Mouse (Mus musculus) left cerebral cortex, postnatal 4 days (tissue): ENCODE data around the gene Rpl39l. TPM values are rescaled to one million over a fixed set of nuclear protein-coding genes. Genes with fewer than 3 reads are reported as not detected.
"Not testable (repeated sequence)": the region's sequence is repeated elsewhere in the genome, so short reads cannot be mapped to it uniquely, and the experiment has no call there.

Experiments
- DNase-seq: peaks from one replicate; pipeline ENCODE4 v3.0.0-alpha.2; 2022
- intact Hi-C: fragments of 180-260 bp; cut with DNase I; formaldehyde crosslinking; loops from one replicate; pipeline ENCODE4 v1.15.1; 2025
- total RNA-seq, 2 experiments: library from RNA; stranded (reverse); gene quantifications; 2 replicates each; pipeline ENCODE4 v1.2.3; 2021

Gene Rpl39l
- not detected for total RNA-seq

DNA sequence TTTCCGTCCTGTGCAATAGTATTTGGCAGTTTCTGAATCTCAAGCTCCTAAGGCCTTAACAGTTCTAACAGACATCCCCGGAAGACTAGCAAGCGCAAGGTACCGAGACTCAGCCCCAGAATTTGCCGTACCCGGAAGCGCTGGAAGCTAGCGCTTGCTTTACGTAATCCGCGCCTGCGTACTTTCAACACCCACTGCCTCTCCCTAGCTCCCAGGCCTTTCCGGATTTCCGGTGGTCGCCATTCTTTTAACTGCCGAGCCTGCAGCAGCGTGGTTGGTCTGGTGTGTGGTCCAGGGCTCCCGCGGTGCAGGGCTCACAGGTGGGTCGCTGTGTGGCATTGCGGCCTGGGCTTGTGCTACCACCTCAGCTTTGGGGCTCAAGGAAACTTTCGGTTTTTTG lies at the start of gene Rpl39l:
Gene Rpl39l (plus strand): TSS at position 222 of the 400 bp plus-strand sequence.
- intact Hi-C loops = no loop called here

DNA sequence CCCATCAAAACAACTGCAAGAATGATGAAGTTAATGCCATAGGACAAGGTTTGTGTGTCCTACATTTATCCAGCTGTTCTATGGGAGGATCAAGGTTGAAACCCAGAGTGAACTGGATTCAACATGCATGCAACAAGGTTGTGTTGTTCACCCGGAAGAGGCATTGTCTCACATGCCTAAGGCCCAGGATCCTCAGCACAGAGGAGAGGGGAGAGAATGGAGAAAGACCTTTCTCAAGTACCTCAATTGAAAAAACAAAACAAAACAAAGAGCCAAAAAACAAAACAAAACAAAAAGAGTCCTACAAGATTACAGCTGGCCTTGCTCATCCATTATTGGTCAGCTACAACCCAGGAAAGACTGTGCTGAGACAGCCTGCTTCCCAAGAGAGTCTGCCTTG lies 42.4 kb upstream of the Rpl39l start:
- intact Hi-C loops = no loop called here
- no peak for DNase-seq

More for the DNA sequence above, at the start of gene Rpl39l:
- no peak for DNase-seq

DNA sequence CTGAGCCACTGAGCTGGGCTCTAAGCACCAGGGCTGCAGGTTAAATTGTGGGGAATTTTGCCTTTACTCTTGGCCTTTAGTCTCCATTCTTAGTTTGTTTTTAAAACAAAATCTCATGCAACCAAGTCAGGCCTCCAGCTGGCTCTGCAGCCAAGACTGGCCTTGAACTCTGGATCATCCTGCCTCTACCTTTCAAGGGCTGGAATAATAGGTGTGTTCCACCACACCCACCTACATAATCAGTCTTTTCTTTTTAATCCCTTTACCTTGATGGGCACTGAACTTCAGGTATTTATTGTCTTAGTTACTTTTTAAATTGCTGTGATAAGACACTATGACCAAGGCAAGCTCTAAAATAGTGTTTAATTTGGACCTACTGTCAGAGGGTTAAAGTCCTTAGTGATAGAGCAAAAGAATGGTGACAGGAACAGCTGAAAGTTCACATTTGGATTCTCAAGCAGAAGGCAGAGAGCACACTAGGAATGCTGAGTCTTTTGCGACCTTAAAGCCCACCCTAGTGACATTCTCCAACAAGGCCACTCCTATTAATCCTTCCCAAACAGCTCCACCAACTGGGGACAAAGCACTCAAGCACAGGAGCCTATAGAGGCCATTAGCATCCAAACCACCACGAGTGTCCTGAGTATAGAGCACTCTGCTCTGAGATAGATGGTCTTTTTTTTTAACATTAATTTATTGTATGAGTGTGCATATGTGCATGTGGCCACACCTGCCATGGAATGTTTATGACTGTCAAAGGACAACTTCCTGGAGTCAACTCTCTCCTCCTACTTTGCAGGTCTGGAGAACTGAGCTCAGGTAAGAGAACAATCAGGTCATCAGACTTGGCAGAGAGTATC lies 40.7 kb upstream of the Rpl39l start:
- no peak for DNase-seq
- intact Hi-C loops = no loop called here

DNA sequence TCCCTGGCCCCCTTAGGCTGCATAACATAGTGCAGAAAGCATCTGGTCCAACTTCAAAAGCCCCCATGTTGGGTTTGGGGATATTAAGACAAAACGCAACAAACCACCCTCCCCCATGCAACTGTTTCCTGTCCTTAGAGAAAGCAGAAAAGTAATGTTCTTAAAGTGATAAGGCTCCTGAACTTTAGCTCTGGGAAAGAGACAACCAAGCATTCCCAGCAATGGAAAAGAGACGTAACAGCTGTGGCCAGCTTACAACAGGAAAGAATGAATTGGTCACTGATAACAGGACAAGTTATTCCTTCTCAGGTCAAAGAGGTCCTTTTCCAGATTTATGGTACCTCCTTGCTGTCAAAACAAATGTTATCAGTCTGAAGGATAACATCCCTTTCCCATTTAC lies 26.9 kb upstream of the Rpl39l start:
- intact Hi-C loops = no loop called here
- no peak for DNase-seq

DNA sequence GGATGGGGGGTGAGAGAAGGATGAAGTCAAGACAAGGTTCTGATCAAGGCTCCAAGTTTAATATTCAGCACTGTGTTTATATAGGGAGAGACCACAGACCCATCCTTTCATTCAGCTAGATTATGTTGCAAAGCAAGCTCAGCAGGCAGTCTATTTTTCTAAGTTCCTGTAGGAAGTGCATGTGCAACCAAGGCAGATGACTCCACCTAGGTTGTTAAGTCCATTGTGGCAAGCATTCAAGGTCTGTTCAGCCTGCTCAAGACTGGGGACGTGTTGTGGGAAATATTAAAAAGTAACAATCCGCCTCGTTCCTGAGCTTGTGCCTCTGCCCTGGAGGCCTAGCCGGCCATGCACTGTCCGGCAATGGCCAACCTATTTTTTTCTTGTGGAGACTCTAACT lies 22.6 kb upstream of the Rpl39l start:
- DNase-seq = no peak
- intact Hi-C loops = no loop called here

DNA sequence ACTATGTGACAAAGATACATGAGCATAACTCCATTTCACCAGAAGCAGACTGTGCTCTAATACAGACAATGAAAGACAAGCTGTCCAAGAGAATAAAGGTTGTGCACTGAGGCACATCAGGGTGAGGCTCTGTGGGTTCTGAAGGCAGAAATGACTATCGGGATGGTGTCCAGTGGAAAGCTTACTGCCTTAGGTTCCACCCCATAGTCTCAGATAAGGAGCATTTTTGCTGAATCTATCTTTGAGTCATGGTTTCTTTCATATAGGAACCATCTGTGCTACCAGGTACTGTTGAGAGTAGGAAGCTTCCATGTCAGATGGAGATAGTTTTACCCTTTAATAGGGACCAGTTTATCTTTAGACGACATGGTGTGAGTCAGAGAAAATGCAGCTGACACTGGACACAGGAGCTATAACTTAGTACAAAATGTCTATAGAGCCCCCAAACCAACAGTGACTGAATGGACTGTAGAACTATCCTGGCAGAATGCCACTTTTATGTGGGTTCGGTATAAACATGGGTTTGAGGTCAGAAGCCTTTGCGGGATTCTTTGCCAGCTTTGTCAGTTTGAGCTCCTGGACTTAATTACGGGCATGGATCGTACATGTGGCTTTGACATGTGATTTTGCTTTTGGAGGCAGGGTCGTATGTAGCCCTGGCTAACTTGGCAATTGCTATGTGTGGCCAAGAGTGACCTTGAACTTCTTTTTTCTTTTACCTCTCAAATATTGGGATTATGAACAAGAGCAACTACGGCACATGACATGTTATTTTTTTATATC lies 712 bp upstream of the Rpl39l start:
- DNase-seq = no peak
- intact Hi-C loops = no loop called here

DNA sequence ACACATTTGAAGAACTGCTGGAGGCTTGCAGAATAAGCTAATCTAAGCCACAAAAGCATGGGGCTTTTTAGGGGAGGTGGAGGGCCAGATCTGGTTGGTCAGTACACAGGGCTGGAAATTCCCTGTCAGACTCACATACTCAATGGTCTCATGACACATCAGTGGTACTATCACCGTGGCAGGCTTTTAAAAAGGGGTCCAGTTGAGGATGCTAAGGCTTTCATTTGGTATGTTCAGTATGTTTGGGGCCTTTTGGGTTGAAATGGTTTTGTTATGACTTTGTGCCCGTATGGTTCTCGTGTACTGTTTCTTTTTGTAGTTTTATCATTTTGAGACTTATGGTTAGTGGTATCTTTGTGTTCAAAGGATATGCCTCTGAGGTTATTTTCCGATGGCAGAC lies 1.2 kb downstream of the Rpl39l start:
- DNase-seq = no peak
- intact Hi-C loops = no loop called here

DNA sequence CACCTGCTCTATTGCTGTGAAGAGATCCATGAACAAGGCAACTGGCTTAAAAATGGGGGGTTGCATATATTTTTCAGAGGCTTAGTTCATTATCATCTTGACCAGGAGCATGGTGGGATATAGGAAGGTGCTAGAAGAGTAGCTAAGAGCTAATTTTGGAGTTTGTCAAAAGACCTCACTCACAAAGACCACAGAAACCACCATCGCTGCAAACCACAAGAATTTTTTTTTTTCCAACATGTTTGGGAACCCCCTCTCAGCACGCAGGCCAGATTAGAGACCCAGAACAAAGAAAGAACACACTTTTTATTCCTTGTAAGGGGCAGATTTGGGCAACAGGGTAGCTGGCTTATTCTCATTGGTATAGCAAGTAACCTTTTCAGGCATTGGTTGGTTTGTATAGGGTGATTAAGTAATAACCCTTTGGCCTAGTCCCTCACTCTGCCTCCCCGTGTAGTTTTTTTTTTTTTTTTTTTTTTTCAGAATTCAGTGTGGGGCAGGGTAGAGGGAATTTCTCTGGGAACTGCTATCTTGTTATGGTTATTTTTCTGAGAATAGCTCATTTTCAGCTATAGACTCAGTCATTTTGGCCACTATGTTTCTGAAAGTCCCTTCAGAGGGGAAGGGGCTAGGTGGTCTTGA lies 2.3 kb downstream of the Rpl39l start:
- no peak for DNase-seq
- intact Hi-C loops = no loop called here

DNA sequence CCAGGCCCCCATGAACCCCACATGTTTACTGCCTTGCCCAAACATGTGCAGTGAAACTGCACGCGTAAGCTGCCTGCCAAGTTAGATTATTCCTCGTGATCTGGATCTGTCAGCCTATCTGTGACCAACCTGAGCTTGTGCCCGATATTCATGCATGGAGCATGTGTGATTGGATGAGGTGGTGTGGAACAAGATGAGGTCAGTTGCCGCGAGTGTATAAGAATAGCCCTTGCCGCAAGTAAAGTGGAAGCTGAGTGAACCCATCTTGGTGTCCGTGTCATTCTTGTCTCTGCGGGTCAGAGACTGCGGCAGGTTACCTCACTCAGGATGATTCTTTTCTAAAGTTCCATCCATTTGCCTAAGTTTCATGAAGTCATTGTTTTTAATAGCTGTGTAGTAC lies 17.4 kb downstream of the Rpl39l start:
- DNase-seq, intact Hi-C loops: not testable (repeated sequence)

DNA sequence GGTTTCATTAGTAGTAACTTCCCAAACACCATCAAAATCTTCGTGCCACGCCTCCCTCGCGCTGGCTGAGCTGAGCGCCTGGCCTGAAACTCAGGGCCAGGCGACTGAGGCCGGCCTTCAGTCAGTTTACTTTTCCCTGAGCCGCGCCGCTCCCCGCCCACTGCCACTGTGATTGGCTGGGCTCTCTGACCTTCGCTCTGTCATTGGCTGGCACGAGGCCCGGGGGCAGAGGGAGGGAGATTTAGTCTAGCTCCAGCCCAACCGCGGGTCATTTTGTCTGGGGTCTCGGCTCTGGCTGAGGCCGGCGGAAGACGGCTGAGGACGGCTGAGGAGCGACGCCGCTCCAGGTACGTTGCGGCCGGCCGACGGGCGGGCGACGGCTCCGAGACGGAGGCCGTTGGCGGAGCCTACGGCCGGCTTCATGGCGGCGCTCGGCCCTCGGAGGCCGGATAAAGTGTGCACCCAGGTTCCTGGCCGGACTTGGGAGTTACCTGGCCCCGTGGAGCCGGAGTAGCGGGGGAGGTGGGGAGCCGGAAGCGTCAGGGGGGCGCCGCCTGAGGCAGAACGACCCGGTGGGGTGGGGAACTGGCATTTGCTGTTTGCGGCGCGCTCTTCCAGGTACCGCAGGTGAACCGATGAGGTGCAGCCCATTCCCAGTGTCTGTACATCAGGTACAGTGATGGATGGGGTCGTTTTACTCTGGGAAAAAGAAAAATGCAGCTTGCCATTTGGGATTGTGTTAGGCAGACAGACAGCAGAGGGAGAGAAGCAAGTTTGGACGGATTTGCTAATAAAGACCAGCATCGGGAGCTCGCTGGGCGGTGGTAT lies 22.9 kb downstream of the Rpl39l start, which contains the start of gene Atf7ip2:
Gene Atf7ip2 (plus strand): TSS at position 34 of the 828 bp plus-strand sequence.
- intact Hi-C loops = no loop called here

DNA sequence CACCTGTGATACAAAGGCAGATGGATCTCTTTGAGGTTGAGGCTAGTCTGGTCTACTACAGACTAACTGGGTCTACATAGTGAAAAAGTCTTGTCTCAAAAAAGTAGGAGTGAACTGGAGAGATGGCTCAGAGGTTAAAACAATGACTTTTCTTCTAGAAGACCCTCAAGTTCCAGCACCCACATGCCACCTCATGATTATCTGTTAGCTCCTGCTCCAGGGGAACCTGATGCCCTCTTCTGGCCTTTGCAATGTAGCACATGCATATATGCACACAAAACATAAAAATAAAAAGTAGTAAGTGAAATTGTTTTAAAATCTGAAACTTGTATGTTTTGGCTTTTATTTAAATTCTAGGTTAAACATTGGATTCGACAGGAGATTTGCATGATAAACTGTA lies 38.8 kb downstream of the Rpl39l start:
- intact Hi-C loops = no loop called here
- DNase-seq = no peak

More for the DNA sequence above, 22.9 kb downstream of the Rpl39l start, which contains the start of gene Atf7ip2:
- DNase-seq = peak; percentile 96

DNA sequence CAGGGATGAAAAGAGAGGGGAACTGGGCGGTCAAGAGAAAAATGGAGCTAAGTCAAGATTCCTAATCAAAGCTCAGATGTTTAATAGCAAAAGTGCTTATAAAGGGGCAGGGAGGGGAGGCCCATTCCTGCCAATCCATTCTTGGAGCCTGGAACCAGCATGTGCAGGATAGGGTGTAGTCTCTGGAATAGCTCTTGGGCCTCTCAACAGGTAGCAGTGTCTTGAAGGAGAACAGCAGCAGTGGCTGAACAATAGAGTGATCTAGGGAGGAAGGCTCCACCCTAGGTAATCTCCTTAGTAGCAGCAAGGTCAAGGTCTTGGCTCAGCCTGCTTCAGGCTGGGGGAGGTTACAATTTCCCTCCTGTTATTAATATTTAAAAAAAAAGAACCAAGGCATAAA lies 46.3 kb downstream of the Rpl39l start:
- intact Hi-C loops = not testable (repeated sequence)

DNA sequence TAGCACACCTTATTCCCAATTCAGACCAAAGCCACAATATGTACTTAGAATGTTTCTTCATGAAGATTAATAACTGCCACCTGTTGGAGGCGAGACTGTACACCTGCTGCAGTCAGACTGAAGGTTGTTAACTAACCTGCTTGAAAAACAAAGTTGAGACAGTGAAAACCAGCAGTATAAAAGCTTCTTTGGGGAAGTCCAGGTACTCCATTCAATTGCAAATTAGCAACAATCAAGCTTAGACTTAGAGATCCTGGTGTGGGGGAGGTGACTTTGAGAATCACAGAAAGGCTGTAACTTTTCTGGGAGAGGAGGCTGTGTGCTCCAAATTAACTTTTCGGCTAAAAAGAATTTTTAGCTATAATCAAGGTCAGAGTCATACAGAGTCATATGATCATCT lies 47.0 kb downstream of the Rpl39l start:
- intact Hi-C loops = not testable (repeated sequence)

More for the DNA sequence above, 46.3 kb downstream of the Rpl39l start:
- not testable (repeated sequence) for DNase-seq

More for the DNA sequence above, 47.0 kb downstream of the Rpl39l start:
- not testable (repeated sequence) for DNase-seq

Other genes starting within 250 kb of the Rpl39l start
- gene Grin2a, start 174.7 kb upstream of the Rpl39l start, total RNA-seq = 10 to 100 TPM; 51.3 to 52.3 TPM
- gene Atf7ip2, start 22.5 kb downstream of the Rpl39l start, total RNA-seq = under 1 TPM; 0.44 to 0.60 TPM
- 10 to 100 TPM; 19.3 TPM for gene Emp2, start 143.7 kb downstream of the Rpl39l start, total RNA-seq
- 1 to 10 TPM; 4.1 to 5.2 TPM for gene Tekt5, start 225.3 kb downstream of the Rpl39l start, total RNA-seq
- 10 to 100 TPM; 21.3 to 22.3 TPM for gene Nubp1, start 241.7 kb downstream of the Rpl39l start, total RNA-seq